Mouse (Mus musculus) midbrain, embryonic 14.5 days (tissue): ENCODE measurements around the gene Ints2. TPM values are rescaled to one million over a fixed set of nuclear protein-coding genes. Genes with fewer than 3 reads are reported as not detected.
"Not testable (repeated sequence)": the region's sequence is repeated elsewhere in the genome, so short reads cannot be mapped to it uniquely, and the experiment has no call there.

Experiments
- ATAC-seq: fragments of 200-750 bp; cut with Nextera tagmentation; 2 replicates; pipeline ENCODE4 v1.8.0; 2017; ENCODE audit warnings: moderate number of reproducible peaks, moderate library complexity; ENCODE audit not compliant: low FRiP score, low TSS enrichment
- DNase-seq: peaks from one replicate; pipeline ENCODE4 v3.0.0-alpha.2; 2015
- H3K27ac ChIP-seq: fragments of 300-500 bp; sonication (generic); replicated peaks from 2 replicates; pipeline ENCODE4 v1.5.1; 2014; ENCODE audit warnings: mild to moderate bottlenecking, low read depth, low read length, moderate library complexity
- H3K27me3 ChIP-seq: fragments of 300-500 bp; sonication (generic); 2 replicates; pipeline ENCODE4 v1.6.1; 2014; ENCODE audit warnings: low read length, control low read depth, mixed read lengths; ENCODE audit not compliant: control insufficient read depth, insufficient read depth
- H3K36me3 ChIP-seq: fragments of 300-500 bp; sonication (generic); 2 replicates; pipeline ENCODE4 v1.6.1; 2014; ENCODE audit warnings: low read length, control low read depth; ENCODE audit not compliant: control insufficient read depth, insufficient read depth
- H3K4me1 ChIP-seq: fragments of 300-500 bp; sonication (generic); 2 replicates; pipeline ENCODE4 v1.6.1; 2014; ENCODE audit warnings: mild to moderate bottlenecking, antibody characterized with exemption, low read length, control low read depth; ENCODE audit not compliant: control insufficient read depth, insufficient read depth
- H3K4me2 ChIP-seq: fragments of 300-500 bp; sonication (generic); 2 replicates; pipeline ENCODE4 v1.6.1; 2014; ENCODE audit warnings: mild to moderate bottlenecking, low read length, moderate library complexity
- H3K4me3 ChIP-seq: fragments of 300-500 bp; sonication (generic); replicated peaks from 2 replicates; pipeline ENCODE4 v1.5.1; 2014; ENCODE audit warnings: low read depth, low read length
- H3K9ac ChIP-seq: fragments of 300-500 bp; sonication (generic); replicated peaks from 2 replicates; pipeline ENCODE4 v1.6.1; 2014; ENCODE audit warnings: mild to moderate bottlenecking, low read length, moderate library complexity
- H3K9me3 ChIP-seq: fragments of 300-500 bp; sonication (generic); 2 replicates; pipeline ENCODE4 v1.6.1; 2016; ENCODE audit warnings: low read length, control low read depth, mixed read lengths; ENCODE audit not compliant: control insufficient read depth
- WGBS: fragments of 180-500 bp; shearing (Covaris S2); extraction: QIAGEN DNeasy Blood & Tissue Kit; methylation state at CpG from one replicate; pipeline ENCODE4 v1.1.7; 2014; 5-methylcytosine and 5-hydroxymethylcytosine counted together
- polyA plus RNA-seq: library from polyadenylated mRNA; unstranded; fragments of >200 nt; fragmentation: Nextera tagmentation; extraction: Ambion mirVana; gene quantifications from 2 replicates; pipeline ENCODE4 v1.2.1, GENCODE M21; 2014

Gene Ints2
- polyA plus RNA-seq: 15.5 and 25.6 TPM in 2 replicates

GRCm38 (mm10) chr11:86257460-86258076 lies at the start of gene Ints2:
Ints2 (minus strand) TSS chr11:86257575.
- no peaks in the 10 kb centered on the region for H3K9me3 ChIP-seq
- WGBS: 9% methylated on average over 32 of the region's 32 CpGs
- H3K9ac ChIP-seq: peak within 1 kb of the TSS; percentile 91
- peak within 1 kb of the TSS; percentile 55 for H3K4me3 ChIP-seq
- peak within 1 kb of the TSS; percentile 78 for H3K27ac ChIP-seq
- H3K4me2 ChIP-seq: peak within 1 kb of the TSS; percentile 67
- peaks cover 10% of the 10 kb centered on the region; the same call in 1 of the 2 replicates for H3K36me3 ChIP-seq
- DNase-seq: peak; percentile 98
- H3K27me3 ChIP-seq: no peaks in the 10 kb centered on the region
- peaks cover 10% of the 10 kb centered on the region for H3K4me1 ChIP-seq
- ATAC-seq: peak; percentile 85

- not testable (repeated sequence) for DNase-seq, ATAC-seq, H3K9me3 ChIP-seq, H3K4me3 ChIP-seq, H3K9ac ChIP-seq, H3K4me1 ChIP-seq, H3K4me2 ChIP-seq, H3K27ac ChIP-seq, H3K27me3 ChIP-seq
- WGBS: 97% methylated on average over 10 of the region's 10 CpGs
- peaks cover 30% of the 10 kb centered on the region for H3K36me3 ChIP-seq
Measured at GRCm38 (mm10) chr11:86292201-86292600, 34.8 kb upstream of the Ints2 start.

DNA sequence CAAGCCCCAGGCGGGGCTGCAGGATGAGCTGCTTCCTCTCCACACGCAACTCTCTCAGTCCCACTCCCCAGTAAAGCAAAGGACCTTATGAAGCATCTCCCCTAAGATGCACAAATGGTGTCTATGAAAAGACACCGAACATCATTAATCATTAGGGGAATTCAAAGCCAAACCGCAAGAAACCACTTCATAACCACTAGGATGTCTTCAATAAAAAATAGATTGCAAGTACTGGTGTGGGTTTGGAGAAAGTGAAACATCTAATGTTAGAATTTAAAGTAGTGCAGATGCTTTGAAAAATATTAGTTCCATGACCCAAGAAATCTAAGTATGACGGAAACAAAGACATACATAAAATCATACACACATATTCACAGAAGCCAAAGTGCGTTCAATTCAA lies 34.3 kb upstream of the Ints2 start:
- Histone ChIP-seq H3K4me2 (no peak overlapping the region), H3K36me3 (peaks cover 27% of the 10 kb centered on the region), H3K27me3 (no peaks in the 10 kb centered on the region), H3K4me3 (no peak overlapping the region), H3K4me1 (no peaks in the 10 kb centered on the region), H3K9me3 (no peaks in the 10 kb centered on the region), H3K27ac (no peak overlapping the region), H3K9ac (no peak overlapping the region)
- no peak for ATAC-seq
- WGBS: 96% methylated on average over 6 of the region's 6 CpGs
- no peak for DNase-seq

DNA sequence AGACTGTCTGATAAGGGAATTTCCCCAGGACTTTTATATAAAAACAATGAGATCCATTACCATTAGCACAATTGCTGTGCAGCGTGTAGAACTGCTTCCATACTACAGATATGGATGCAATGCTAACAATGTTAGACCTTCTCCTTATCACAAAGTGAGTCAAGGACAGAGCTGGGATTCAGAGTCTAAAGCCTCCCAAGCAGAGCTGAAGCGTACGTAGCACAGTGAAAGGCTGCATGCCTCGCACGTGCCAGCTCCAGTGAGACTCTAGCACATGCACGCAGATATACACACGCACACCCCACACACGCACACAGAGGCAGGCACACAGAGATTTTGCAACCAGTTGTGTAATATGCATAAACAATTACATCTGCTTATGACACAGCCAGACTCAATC lies 28.4 kb upstream of the Ints2 start:
- Histone ChIP-seq H3K4me3 (no peak overlapping the region), H3K27me3 (no peaks in the 10 kb centered on the region), H3K36me3 (peaks cover 73% of the 10 kb centered on the region), H3K9ac (no peak overlapping the region), H3K27ac (no peak overlapping the region), H3K4me1 (no peaks in the 10 kb centered on the region), H3K9me3 (no peaks in the 10 kb centered on the region), H3K4me2 (no peak overlapping the region)
- DNase-seq: no peak
- no peak for ATAC-seq
- WGBS: 94% methylated on average over 8 of the region's 8 CpGs

DNA sequence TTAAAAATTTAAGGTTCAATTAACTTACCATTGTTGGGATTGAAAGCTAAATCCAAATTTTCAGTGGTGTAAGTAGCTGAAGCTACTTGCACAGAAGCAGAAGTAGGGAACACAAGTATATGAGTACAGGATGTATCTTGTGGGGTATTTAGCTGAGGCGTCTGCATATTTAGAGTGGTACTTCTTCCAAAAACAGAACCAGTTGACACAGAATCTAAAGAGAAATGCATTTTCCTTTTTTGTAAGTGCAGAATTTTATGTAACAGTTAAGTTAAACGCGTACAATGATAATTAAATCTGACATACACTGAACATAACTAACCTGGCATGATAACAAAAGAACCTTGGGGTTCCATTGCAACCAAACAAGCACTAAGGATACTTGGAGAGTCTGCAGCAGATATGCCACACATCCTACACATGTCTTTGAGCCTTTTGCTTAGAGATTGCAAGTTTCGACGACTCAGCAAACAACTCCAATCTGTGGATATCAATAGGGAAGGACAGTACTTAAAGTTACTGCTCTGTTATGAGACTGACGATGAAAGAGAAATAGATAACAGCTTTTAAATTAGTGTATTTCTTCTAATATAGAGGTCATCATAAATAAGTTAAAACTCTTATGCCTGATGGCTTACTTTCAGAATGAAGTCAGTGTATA lies 21.2 kb upstream of the Ints2 start:
- DNase-seq: no peak
- H3K27me3 ChIP-seq: no peaks in the 10 kb centered on the region
- H3K9me3 ChIP-seq: no peaks in the 10 kb centered on the region
- 97% methylated on average over 6 of the region's 6 CpGs for WGBS
- H3K9ac ChIP-seq: no peak overlapping the region
- H3K4me2 ChIP-seq: no peak overlapping the region
- no peak for ATAC-seq
- H3K4me1 ChIP-seq: no peaks in the 10 kb centered on the region
- no peak overlapping the region for H3K27ac ChIP-seq
- no peak overlapping the region for H3K4me3 ChIP-seq
- H3K36me3 ChIP-seq: peaks cover 84% of the 10 kb centered on the region

GRCm38 (mm10) chr11:86257054-86257453 lies 321 bp downstream of the Ints2 start:
- DNase-seq: peak; percentile 75
- H3K27me3 ChIP-seq: no peaks in the 10 kb centered on the region
- peak overlapping the region; percentile 91 for H3K9ac ChIP-seq
- ATAC-seq: peak; percentile 6; the same call in 1 of the 2 replicates
- peaks cover 12% of the 10 kb centered on the region for H3K36me3 ChIP-seq
- WGBS: under 1% methylated on average over 22 of the region's 22 CpGs
- no peaks in the 10 kb centered on the region for H3K9me3 ChIP-seq
- H3K4me3 ChIP-seq: peak overlapping the region; percentile 55
- H3K4me1 ChIP-seq: peaks cover 10% of the 10 kb centered on the region
- H3K27ac ChIP-seq: peak overlapping the region; percentile 78
- peak overlapping the region; percentile 67 for H3K4me2 ChIP-seq

- no peak overlapping the region for H3K4me3 ChIP-seq
Measured at GRCm38 (mm10) chr11:86253342-86253741, 4.0 kb downstream of the Ints2 start.

GRCm38 (mm10) chr11:86232446-86232845 lies 24.9 kb downstream of the Ints2 start:
- Histone ChIP-seq H3K27ac (no peak overlapping the region), H3K9ac (no peak overlapping the region), H3K36me3 (peaks cover 84% of the 10 kb centered on the region), H3K4me3 (no peak overlapping the region), H3K4me1 (no peaks in the 10 kb centered on the region), H3K4me2 (no peak overlapping the region), H3K27me3 (no peaks in the 10 kb centered on the region), H3K9me3 (no peaks in the 10 kb centered on the region)
- WGBS: 97% methylated on average over 4 of the region's 4 CpGs
- no peak for ATAC-seq
- no peak for DNase-seq

More at GRCm38 (mm10) chr11:86253342-86253741, 4.0 kb downstream of the Ints2 start:
- Histone ChIP-seq H3K9ac (no peak overlapping the region), H3K4me2 (no peak overlapping the region), H3K4me1 (peaks cover 10% of the 10 kb centered on the region), H3K27me3 (no peaks in the 10 kb centered on the region), H3K36me3 (peaks cover 46% of the 10 kb centered on the region), H3K9me3 (no peaks in the 10 kb centered on the region), H3K27ac (no peak overlapping the region)
- ATAC-seq: no peak
- DNase-seq: no peak
- 92% methylated on average over 1 of the region's 1 CpGs for WGBS
